Mouse (Mus musculus): ENCODE data around the gene Stx16.

Stx16 gene

GRCm38 (mm10) chr2:174075072-174075570 lies 987 bp upstream of the Stx16 start:
- DNase-seq (ENCODE audit: low read depth, low spot score), result no peak

DNA sequence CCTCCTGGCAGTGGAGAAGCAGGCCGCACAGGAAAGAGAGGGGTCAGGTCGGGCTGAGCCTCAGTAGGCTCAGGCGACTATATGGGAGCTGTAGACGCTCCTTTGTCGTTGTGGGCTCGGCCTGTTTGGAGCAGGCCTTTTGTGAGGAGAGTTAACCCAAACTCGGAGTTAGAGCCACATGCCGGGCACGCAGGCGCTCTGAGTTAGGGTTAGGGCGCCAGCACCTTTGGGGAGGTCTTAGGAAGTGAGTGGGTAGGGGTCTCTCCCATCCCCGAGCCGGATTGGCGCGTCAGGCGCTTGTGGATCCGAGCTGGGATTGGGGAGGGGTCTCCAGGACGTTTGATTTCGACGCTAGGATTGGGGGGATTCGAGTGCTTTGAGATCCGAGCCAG lies 321 bp downstream of the Stx16 start:
- no peak for DNase-seq (ENCODE audit: low read depth, low spot score)

- no peak for DNase-seq (ENCODE audit: low read depth, low spot score)
Measured at GRCm38 (mm10) chr2:174077004-174077695, 1.0 kb downstream of the Stx16 start.

DNA sequence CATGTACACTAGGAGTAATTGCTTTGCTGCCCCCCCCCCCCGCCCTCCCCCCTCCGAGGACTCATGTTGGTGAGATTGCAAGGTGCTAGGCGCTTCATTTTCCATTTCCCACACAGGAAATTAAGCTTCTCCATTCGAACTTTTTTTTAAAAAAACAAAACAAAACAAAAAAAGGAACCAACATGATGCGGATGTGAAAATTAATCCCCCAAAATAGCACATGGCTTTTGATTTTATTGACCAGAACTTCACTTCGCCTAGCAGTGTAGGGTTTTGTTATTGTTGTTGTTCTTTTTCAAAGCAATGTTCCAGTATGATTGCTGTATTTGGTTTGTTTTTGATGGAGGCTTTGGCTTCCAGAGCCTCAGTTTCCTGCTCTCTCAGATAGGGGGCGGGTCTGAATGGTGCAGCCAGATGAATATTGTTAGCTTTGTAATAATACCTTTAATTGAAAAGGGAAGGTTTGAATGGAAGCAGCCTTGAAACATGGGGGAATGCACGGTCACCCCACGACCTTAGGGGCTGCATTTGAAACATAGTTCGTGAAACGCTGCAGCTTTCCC lies 1.7 kb downstream of the Stx16 start:
- DNase-seq (ENCODE audit: low read depth, low spot score), result no peak

GRCm38 (mm10) chr2:174081833-174082232 lies 5.7 kb downstream of the Stx16 start:
- no peak for DNase-seq (ENCODE audit: low read depth, low spot score)

DNA sequence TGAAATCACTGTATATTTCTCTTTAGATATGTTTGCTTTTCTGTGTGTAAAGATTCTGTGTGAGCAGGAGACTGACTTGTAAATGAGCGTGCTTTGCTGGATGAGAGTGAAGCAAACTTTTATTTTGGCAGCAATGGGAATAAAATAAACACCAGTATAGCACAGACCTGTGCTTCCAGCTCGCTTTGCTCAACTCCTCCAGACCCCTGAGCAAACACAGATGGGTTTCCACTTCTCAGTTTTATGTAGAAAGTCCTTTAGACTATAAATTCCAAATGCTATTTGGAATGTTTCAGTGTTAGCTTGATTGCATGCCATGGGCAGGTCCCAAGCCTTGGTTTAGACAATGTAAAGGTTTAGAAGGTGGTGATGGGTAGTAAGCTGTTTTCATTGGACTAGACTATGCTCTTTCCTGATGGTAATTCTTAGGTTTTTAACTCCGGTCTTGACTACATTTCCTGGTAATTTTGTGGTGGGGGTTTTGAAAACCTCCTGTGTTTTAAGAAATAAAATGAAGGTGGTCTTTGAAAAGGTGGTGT lies 6.3 kb downstream of the Stx16 start:
- DNase-seq (ENCODE audit: low read depth, low spot score), result no peak

DNA sequence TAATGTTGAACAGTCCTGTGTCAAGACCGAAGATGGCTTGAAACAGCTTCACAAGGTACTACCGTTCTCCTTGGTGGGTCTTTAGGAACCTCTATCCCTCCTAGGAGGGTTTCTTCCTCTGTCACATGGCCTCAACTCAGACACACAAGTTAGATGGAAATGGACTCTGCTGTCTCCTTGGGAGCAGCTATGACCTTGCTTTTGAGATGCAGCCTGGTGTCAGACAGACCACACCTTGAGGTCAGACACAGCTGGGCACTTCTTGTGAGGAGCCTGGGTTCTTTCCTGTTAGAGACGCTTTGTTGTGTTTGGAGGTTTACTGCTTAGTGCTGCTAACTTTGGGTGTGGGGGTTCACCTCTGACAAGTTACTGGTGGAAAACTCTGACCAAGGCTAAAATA lies 19.0 kb downstream of the Stx16 start:
- DNase-seq (ENCODE audit: low read depth, low spot score), result no peak

DNA sequence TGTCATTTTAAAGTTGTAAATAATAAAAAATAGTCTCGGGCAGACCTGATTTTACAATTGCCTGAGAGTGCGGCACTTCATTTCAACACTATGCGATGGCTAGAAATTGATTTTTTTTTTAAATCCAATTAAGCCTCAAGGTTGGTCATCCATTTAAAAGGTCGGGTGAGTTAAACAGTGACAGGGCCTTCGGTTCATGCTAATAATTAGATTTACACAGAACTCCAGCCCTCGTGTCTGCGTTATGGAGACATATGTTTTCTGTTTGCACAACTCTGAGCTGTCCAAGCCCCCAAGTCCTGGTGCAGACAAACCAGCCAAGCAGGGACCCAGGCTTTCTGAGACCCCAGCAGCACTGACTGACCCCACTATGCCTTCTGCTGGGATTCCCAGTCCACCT lies 26.3 kb downstream of the Stx16 start:
- DNase-seq (ENCODE audit: low read depth, low spot score), result no peak

DNA sequence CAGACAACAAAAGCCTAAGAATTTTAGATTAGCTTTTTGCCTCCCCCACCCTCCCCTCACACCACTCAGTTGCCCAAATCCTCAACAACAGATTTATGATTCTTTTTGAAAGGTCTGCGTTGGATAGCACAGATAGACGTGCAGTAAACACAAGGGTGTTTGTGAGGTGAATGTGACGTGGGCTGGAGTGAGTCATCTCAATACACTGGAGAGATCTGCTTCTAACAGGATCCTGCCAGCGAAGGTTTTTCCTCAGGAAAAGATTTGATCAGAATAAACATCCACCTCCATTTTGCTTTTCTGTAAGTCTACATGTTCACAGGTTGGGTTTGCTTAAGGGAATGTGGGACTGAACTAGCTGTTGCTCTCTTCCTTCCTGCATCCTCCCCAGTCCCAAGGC lies 27.4 kb downstream of the Stx16 start:
- no peak for DNase-seq (ENCODE audit: low read depth, low spot score)

GRCm38 (mm10) chr2:174107375-174107774 lies 31.3 kb downstream of the Stx16 start:
- no peak for DNase-seq (ENCODE audit: low read depth, low spot score)

GRCm38 (mm10) chr2:174109991-174110782 lies 34.1 kb downstream of the Stx16 start, which contains the start of gene Npepl1:
Npepl1 (plus strand) TSS chr2:174110349.
- peak; percentile 72 for DNase-seq (ENCODE audit: low read depth, low spot score)

DNA sequence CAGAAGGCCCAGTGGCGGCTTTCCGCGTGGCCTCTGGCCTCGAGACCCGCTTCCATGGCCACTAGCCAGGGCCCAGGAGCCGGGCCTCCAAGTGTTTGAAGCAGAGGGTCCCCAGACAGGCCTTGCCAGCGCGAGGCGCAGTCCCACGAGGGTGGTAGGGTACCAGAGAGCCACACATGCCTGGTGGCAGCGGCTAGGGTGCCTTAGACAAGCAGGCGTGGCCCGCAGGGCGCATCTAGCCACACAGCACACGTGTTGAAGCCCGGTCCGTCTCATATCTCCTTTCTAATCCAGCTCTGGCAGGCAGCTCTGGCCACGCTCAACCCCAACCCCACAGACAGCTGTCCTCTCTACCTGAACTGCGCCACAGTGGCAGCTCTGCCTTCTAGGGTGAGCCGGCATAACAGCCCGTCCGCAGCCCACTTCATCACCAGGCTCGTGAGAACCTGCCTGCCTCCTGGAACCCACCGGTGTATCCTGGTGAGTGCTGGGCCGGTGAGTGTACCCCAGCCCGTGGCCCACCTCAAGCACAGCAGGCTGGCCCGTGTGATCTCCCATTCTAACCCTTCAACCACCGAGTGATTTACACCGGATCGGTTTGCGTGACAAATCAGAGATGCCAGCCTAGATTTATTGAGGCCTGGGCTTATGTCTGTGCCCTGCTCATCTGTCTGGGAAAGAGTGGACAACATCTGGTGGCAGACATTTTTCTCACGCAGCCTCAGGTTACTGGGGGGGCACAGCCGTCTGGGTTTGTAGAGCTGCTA lies 34.9 kb downstream of the Stx16 start:
- DNase-seq (ENCODE audit: low read depth, low spot score), result peak; percentile 68

DNA sequence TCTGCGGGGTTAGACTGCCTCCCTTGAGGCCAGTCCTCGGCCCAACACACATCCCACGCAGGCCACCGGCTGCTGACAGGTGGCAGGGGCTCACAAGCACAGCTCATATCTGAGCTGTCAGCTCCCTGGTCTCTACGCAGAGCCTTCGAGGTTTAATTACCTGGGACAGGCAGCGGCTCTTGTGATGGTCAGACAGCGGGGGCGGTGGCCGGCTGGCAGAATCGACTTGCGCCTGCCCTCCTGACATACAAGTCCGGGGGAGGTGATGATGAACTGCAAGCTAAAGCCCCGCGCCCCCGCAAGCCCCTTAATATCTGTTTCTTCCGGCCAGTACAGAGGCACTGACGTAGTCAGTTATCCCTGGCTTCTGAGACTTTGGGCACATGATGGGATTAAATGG lies 36.8 kb downstream of the Stx16 start:
- no peak for DNase-seq (ENCODE audit: low read depth, low spot score)

DNA sequence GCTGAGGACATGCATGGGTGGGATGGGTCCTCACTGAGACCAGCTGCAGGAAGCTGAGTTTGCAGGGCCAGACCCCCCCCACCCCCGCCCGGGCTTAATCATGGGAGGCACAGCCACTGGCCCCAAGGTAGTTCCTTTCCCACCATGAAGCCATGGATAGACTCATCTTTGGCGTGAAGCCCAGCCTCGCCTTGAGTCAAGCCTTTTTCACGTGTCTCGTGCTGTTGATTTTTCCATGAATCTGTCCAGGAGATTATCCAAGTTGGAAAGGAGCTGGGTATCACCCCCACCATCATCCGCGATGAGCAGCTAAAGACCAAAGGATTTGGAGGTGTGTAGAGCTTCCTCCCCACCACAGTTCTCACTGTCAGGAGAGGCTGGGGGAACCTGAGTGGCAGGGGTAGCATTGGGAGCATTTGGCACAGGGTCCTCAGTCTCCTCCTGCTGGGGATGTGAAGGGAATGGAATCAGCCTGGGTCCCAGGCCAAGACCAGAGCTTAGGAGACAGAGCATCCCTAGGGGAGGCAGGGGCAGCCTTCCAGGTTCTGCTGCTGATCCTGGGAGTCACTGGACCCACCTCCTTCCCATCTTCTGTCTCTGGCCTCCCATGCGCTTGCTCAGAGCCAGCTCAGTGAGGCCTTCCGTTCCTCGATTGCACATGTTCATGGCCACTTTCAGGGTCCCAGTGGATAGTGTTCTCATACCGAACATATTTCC lies 38.2 kb downstream of the Stx16 start:
- peak; percentile 77 for DNase-seq (ENCODE audit: low read depth, low spot score)

- DNase-seq (ENCODE audit: low read depth, low spot score), result peak; percentile 68
Measured at GRCm38 (mm10) chr2:174116929-174117328, 40.8 kb downstream of the Stx16 start.

DNA sequence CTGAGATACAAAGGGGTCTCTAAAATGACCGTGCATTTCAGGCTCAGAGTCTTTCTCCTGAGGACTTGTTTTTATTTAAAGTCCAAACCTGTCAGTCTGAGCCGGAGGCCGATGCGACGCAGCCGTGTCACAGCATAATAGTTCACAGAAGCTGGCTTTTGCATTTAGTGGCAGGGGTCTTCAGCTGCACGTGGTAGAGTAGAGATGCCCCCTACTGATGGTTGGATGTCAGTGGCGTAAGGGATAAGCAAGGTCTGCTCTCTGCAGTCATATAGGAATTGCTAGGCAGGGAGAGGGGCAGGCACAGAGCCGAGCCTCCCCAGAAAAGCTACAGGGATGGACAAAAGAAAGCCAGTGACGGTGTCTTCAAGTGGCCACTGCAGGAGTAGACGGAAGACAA lies 42.0 kb downstream of the Stx16 start:
- no peak for DNase-seq (ENCODE audit: low read depth, low spot score)

GRCm38 (mm10) chr2:174119259-174119658 lies 43.2 kb downstream of the Stx16 start:
- DNase-seq (ENCODE audit: low read depth, low spot score), result no peak

DNA sequence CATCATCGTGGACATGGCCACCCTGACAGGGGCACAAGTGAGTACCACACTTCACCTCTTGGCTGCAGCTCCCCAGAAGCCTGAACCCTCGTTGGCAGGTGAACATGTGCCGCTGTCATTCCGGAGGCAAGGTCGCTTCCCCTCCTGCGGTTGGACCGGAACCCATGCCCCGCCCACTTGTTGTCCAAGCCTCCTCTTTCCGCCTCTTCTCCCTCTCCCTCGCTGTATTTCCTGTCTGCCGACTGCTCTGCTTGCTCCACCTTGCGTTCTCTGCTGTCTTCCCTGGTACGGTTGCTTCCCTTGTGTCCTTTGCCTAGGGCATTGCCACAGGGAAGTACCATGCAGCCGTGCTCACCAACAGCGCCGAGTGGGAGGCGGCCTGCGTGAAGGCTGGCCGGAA lies 44.5 kb downstream of the Stx16 start:
- DNase-seq (ENCODE audit: low read depth, low spot score), result no peak

GRCm38 (mm10) chr2:174121411-174121947 lies 45.4 kb downstream of the Stx16 start:
- no peak for DNase-seq (ENCODE audit: low read depth, low spot score)

DNA sequence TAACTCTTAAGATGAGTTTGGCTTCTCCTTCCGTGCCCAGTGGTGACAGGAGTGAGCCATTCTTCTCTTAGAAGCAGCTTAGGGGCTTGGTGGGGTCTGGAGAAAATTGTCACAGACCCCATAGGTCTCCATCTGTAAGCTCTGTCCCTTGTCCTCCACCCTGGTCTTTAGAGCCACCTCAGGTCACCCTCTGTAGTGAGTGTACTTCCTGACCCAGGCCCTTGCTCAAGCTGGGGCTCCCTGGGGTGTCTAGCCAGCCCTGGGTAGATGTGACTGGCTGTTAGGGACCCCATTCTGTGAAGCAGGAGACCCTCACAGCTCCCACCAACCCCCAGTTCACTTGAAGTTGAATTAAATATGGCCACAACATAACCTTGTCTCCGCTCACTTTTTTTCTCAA lies 46.2 kb downstream of the Stx16 start:
- DNase-seq (ENCODE audit: low read depth, low spot score), result no peak

DNA sequence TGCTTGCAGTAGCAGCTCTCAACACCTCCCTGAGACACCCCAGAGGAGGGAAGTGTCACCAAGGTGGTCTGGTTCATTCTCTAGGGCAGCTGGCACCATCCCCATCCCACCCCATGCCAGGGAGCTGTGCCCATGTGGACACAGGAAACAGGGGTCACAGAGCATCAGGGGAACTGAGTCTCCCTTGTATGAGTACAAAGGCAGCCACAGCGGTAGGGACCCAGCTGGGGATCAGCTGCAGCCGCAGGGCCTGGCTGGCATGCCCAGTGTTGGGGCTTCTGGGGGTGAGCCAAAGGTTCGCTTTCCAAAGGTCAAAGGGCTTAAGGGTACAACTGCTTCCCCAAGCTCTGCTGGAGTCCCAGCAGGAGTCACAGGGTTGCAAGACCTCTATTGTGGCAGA lies 47.6 kb downstream of the Stx16 start:
- no peak for DNase-seq (ENCODE audit: low read depth, low spot score)
